Mouse (Mus musculus): ENCODE measurements around the gene Slco1a4. TPM values are rescaled to one million over a fixed set of nuclear protein-coding genes. Genes with fewer than 3 reads are reported as not detected.

The Slco1a4 gene
- polyA plus RNA-seq, 1 experiment: not detected

DNA sequence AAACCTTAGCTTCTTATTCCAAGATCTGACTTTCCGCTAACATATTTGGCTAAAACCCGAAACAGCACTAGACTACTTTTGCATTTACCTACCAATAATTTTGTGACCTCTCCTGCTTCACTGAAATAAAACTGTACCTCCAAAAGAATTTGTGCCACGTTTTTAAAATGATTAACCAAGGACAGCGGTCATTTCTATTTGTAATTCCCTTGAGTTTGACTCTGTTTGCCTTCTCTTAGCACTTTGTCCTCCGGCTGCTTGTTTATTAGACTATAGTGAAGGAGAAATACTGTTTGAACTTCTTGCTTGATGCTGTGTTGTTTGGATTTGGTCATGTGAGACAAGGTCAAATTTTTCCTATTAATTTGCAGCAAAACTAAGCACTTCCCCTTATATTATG, 12.7 kb upstream of the Slco1a4 start:
- WGBS: 87% methylated on average over 5 of the region's 5 CpGs
- TF ChIP-seq CTCF (IDR thresholded peaks at IDR 0.05; ENCODE audit: borderline replicate concordance, control insufficient read depth, extremely low read depth, insufficient read depth, low read length, poor library complexity) (no peak), POLR2A (IDR thresholded peaks at IDR 0.05; ENCODE audit: control insufficient read depth, extremely low read depth, insufficient read depth, low read length, poor library complexity) (no peak)

GRCm38 (mm10) chr6:141866026-141866425, 10.0 kb upstream of the Slco1a4 start:
- H3K36me3 ChIP-seq (ENCODE audit: control insufficient read depth, insufficient read depth, low read length): no peaks in the 10 kb centered on the region
- DNase-seq: no peak
- 95% methylated on average over 5 of the region's 5 CpGs for WGBS
- no peak for TF ChIP-seq CTCF (IDR thresholded peaks at IDR 0.05; ENCODE audit: borderline replicate concordance, control insufficient read depth, extremely low read depth, insufficient read depth, low read length, poor library complexity)
- H3K27me3 ChIP-seq (ENCODE audit: control insufficient read depth, insufficient read depth, low read length): no peaks in the 10 kb centered on the region
- H3K27ac ChIP-seq (ENCODE audit: control insufficient read depth, insufficient read depth, low read length): no peak overlapping the region
- no peaks in the 10 kb centered on the region for H3K4me1 ChIP-seq (replicated peaks; ENCODE audit: control insufficient read depth, insufficient read depth, low read length)
- H3K4me3 ChIP-seq (ENCODE audit: control insufficient read depth, insufficient read depth, low read length): no peak overlapping the region

More for the DNA sequence above, 12.7 kb upstream of the Slco1a4 start:
- Histone ChIP-seq H3K4me3 (ENCODE audit: control insufficient read depth, insufficient read depth, low read length) (no peak overlapping the region), H3K27me3 (ENCODE audit: control insufficient read depth, insufficient read depth, low read length) (no peaks in the 10 kb centered on the region), H3K36me3 (ENCODE audit: control insufficient read depth, insufficient read depth, low read length) (no peaks in the 10 kb centered on the region), H3K27ac (ENCODE audit: control insufficient read depth, insufficient read depth, low read length) (no peak overlapping the region), H3K4me1 (replicated peaks; ENCODE audit: control insufficient read depth, insufficient read depth, low read length) (no peaks in the 10 kb centered on the region)
- DNase-seq: no peak

DNA sequence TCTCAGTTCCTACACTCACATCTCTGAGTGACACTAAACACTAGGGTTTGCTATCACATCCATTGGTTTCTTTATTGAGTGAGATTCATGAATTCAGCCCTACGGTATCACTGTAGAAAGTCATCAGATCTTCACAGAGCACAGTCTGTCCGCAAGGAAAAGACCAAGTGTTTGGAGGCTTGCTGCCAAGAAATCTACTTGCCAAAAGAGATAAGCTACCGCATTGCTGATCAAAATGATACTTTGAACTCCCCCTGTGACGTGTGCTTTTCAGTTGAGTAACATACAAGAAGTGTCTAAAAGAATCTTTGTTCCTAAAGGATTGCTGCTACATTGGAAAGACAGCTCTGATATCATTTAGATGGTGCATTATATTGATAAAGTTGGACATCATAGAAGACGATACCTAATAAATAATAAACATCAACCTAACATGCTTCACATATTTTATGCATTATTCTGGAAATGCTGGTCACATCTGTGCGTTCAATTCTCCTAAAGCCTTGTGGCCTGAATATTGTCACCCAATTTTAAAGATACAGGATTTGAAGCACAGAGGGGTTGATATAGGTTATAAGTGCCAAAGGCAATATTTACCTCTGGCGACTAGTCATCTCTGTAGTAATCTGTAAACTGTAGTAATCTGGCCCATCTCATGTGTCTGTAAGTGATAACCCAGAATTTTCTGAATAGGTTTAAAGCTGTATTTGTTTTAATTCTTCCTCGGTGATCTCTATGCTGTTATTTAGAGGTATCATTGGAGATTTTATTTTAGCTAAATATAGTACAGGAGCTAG, 1.9 kb upstream of the Slco1a4 start:
- Histone ChIP-seq H3K27ac (ENCODE audit: control insufficient read depth, insufficient read depth, low read length) (no peak overlapping the region), H3K27me3 (ENCODE audit: control insufficient read depth, insufficient read depth, low read length) (no peaks in the 10 kb centered on the region), H3K36me3 (ENCODE audit: control insufficient read depth, insufficient read depth, low read length) (no peaks in the 10 kb centered on the region), H3K4me3 (ENCODE audit: control insufficient read depth, insufficient read depth, low read length) (no peak overlapping the region), H3K4me1 (replicated peaks; ENCODE audit: control insufficient read depth, insufficient read depth, low read length) (no peaks in the 10 kb centered on the region)
- TF ChIP-seq CTCF (IDR thresholded peaks at IDR 0.05; ENCODE audit: borderline replicate concordance, control insufficient read depth, extremely low read depth, insufficient read depth, low read length, poor library complexity) (no peak), POLR2A (IDR thresholded peaks at IDR 0.05; ENCODE audit: control insufficient read depth, extremely low read depth, insufficient read depth, low read length, poor library complexity) (no peak)
- DNase-seq: no peak
- WGBS: 89% methylated on average over 8 of the region's 8 CpGs

GRCm38 (mm10) chr6:141853616-141854015, 2.4 kb downstream of the Slco1a4 start:
- Histone ChIP-seq H3K4me3 (ENCODE audit: control insufficient read depth, insufficient read depth, low read length) (no peak overlapping the region), H3K4me1 (replicated peaks; ENCODE audit: control insufficient read depth, insufficient read depth, low read length) (no peaks in the 10 kb centered on the region), H3K27me3 (ENCODE audit: control insufficient read depth, insufficient read depth, low read length) (no peaks in the 10 kb centered on the region), H3K36me3 (ENCODE audit: control insufficient read depth, insufficient read depth, low read length) (no peaks in the 10 kb centered on the region), H3K27ac (ENCODE audit: control insufficient read depth, insufficient read depth, low read length) (no peak overlapping the region)
- no peak for DNase-seq
- WGBS: 57% methylated on average over 2 of the region's 2 CpGs
- TF ChIP-seq POLR2A (IDR thresholded peaks at IDR 0.05; ENCODE audit: control insufficient read depth, extremely low read depth, insufficient read depth, low read length, poor library complexity) (no peak), CTCF (IDR thresholded peaks at IDR 0.05; ENCODE audit: borderline replicate concordance, control insufficient read depth, extremely low read depth, insufficient read depth, low read length, poor library complexity) (no peak)

DNA sequence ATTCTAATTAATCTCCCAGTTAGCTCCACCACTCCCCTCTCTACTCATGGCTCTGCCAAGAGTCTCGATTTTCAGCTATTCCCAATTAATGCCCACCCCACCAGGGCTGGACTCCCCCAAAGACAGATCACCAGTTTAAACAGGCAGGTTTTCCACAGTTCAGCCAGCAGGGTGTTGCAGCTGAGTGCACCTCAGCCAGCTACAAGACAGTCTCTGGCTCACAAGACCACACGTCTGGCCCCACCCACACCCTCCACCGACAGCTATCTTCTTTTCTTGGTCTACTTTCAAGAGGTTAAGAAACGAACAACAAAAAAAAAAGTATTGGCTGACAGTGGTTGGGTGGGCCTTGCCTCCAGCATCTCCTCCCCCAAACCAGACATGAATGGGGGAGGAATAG, 6.9 kb downstream of the Slco1a4 start:
- H3K27me3 ChIP-seq (ENCODE audit: control insufficient read depth, insufficient read depth, low read length): no peaks in the 10 kb centered on the region
- no peak overlapping the region for H3K27ac ChIP-seq (ENCODE audit: control insufficient read depth, insufficient read depth, low read length)
- no peak overlapping the region for H3K4me3 ChIP-seq (ENCODE audit: control insufficient read depth, insufficient read depth, low read length)
- WGBS: 49% methylated on average over 4 of the region's 4 CpGs
- TF ChIP-seq CTCF (IDR thresholded peaks at IDR 0.05; ENCODE audit: borderline replicate concordance, control insufficient read depth, extremely low read depth, insufficient read depth, low read length, poor library complexity): no peak
- TF ChIP-seq POLR2A (IDR thresholded peaks at IDR 0.05; ENCODE audit: control insufficient read depth, extremely low read depth, insufficient read depth, low read length, poor library complexity): no peak
- DNase-seq: no peak
- H3K36me3 ChIP-seq (ENCODE audit: control insufficient read depth, insufficient read depth, low read length): no peaks in the 10 kb centered on the region
- H3K4me1 ChIP-seq (replicated peaks; ENCODE audit: control insufficient read depth, insufficient read depth, low read length): no peaks in the 10 kb centered on the region

GRCm38 (mm10) chr6:141797837-141798236, 58.2 kb downstream of the Slco1a4 start:
- Histone ChIP-seq H3K27ac (ENCODE audit: control insufficient read depth, insufficient read depth, low read length) (no peak overlapping the region), H3K4me3 (ENCODE audit: control insufficient read depth, insufficient read depth, low read length) (no peak overlapping the region), H3K27me3 (ENCODE audit: control insufficient read depth, insufficient read depth, low read length) (no peaks in the 10 kb centered on the region), H3K36me3 (ENCODE audit: control insufficient read depth, insufficient read depth, low read length) (no peaks in the 10 kb centered on the region), H3K4me1 (replicated peaks; ENCODE audit: control insufficient read depth, insufficient read depth, low read length) (no peaks in the 10 kb centered on the region)
- WGBS: 20% methylated on average over 1 of the region's 1 CpGs
- no peak for TF ChIP-seq CTCF (IDR thresholded peaks at IDR 0.05; ENCODE audit: borderline replicate concordance, control insufficient read depth, extremely low read depth, insufficient read depth, low read length, poor library complexity)
- no peak for TF ChIP-seq POLR2A (IDR thresholded peaks at IDR 0.05; ENCODE audit: control insufficient read depth, extremely low read depth, insufficient read depth, low read length, poor library complexity)
- DNase-seq: no peak

DNA sequence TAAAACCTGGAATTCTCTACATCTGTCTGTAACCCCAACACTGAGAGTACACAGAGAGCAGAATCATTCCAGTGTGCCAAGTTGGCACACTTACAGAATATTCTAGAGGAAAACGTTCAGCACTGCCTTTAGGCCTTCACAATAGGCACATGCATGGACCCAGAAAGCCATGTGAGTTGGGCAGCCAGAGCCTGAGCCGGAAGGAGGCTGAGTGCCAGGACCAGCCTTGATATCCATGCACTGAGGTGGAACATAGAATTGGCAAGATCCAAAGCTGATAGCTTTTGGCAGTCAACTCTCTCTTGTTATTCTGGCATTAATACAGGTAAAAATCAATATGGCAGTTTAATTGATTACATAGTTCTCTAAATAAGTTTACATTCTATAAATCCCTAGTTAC, 81.5 kb downstream of the Slco1a4 start:
- Histone ChIP-seq H3K36me3 (ENCODE audit: control insufficient read depth, insufficient read depth, low read length) (no peaks in the 10 kb centered on the region), H3K27ac (ENCODE audit: control insufficient read depth, insufficient read depth, low read length) (no peak overlapping the region), H3K4me3 (ENCODE audit: control insufficient read depth, insufficient read depth, low read length) (no peak overlapping the region), H3K27me3 (ENCODE audit: control insufficient read depth, insufficient read depth, low read length) (no peaks in the 10 kb centered on the region), H3K4me1 (replicated peaks; ENCODE audit: control insufficient read depth, insufficient read depth, low read length) (no peaks in the 10 kb centered on the region)
- no peak for DNase-seq
- no peak for TF ChIP-seq POLR2A (IDR thresholded peaks at IDR 0.05; ENCODE audit: control insufficient read depth, extremely low read depth, insufficient read depth, low read length, poor library complexity)
- TF ChIP-seq CTCF (IDR thresholded peaks at IDR 0.05; ENCODE audit: borderline replicate concordance, control insufficient read depth, extremely low read depth, insufficient read depth, low read length, poor library complexity): no peak
- 84% methylated on average over 2 of the region's 2 CpGs for WGBS
